Mouse (Mus musculus): Measurements from ENCODE around the gene Lekr1. TPM values are rescaled to one million over a fixed set of nuclear protein-coding genes. Genes with fewer than 3 reads are reported as not detected.

The Lekr1 gene
- polyA plus RNA-seq, 1 experiment = 4.9 TPM

DNA sequence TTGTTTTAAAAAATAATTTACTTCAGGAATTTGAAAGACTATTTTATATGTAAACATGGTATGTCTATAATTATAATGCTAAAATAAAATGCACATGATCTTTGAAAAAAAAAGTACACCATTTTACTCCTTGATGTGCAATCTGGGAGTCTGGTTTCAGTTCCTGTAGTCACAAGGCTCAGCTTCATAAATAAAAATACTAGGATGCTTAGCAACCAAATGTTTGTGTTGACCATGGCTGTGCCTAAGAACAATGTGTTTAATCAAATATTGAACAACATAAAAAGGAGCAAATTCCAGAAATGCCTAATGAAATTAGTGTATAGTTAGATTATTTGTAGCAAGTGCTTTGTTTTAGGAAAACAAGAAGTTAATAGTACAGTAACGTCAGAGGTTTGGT lies 107.9 kb downstream of the Lekr1 start:
- no peak for TF ChIP-seq POLR2A (IDR thresholded peaks at IDR 0.05; ENCODE audit: borderline replicate concordance, extremely low read depth, insufficient read depth, insufficient read length, poor library complexity, severe bottlenecking)
- TF ChIP-seq CTCF (IDR thresholded peaks at IDR 0.05; ENCODE audit: borderline replicate concordance, extremely low read depth, insufficient read depth, insufficient read length) = no peak
- no peak for DNase-seq (ENCODE audit: low read depth)

- TF ChIP-seq POLR2A (IDR thresholded peaks at IDR 0.05; ENCODE audit: borderline replicate concordance, extremely low read depth, insufficient read depth, insufficient read length, poor library complexity, severe bottlenecking) (no peak), CTCF (IDR thresholded peaks at IDR 0.05; ENCODE audit: borderline replicate concordance, extremely low read depth, insufficient read depth, insufficient read length) (no peak)
- no peak for DNase-seq (ENCODE audit: low read depth)
Measured at GRCm38 (mm10) chr3:65775096-65775495, 109.1 kb downstream of the Lekr1 start.

DNA sequence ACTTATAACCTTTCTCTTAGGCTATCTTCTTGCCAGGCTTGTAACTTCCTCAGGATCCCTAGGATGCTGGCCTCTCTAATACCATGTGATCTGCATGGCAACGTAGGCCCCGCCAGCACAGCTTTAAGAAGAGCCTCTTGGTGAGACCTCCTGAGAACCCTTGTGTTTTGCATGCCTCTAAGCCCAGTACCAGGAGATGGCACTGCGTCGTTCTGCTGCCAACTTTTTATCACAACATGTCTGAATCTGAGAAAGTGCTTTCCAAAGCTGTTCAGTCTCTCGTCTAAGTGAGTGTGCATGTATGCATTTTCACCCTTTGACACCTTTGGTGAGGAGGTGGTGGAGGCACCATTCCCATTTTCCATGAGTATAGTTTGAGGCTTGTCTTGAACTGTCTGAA lies 116.2 kb downstream of the Lekr1 start:
- TF ChIP-seq CTCF (IDR thresholded peaks at IDR 0.05; ENCODE audit: borderline replicate concordance, extremely low read depth, insufficient read depth, insufficient read length) (no peak), POLR2A (IDR thresholded peaks at IDR 0.05; ENCODE audit: borderline replicate concordance, extremely low read depth, insufficient read depth, insufficient read length, poor library complexity, severe bottlenecking) (no peak)
- DNase-seq (ENCODE audit: low read depth) = no peak

- no peak for DNase-seq (ENCODE audit: low read depth)
- TF ChIP-seq CTCF (IDR thresholded peaks at IDR 0.05; ENCODE audit: borderline replicate concordance, extremely low read depth, insufficient read depth, insufficient read length) = no peak
- TF ChIP-seq POLR2A (IDR thresholded peaks at IDR 0.05; ENCODE audit: borderline replicate concordance, extremely low read depth, insufficient read depth, insufficient read length, poor library complexity, severe bottlenecking) = no peak
Measured at GRCm38 (mm10) chr3:65790076-65790685, 124.2 kb downstream of the Lekr1 start.

DNA sequence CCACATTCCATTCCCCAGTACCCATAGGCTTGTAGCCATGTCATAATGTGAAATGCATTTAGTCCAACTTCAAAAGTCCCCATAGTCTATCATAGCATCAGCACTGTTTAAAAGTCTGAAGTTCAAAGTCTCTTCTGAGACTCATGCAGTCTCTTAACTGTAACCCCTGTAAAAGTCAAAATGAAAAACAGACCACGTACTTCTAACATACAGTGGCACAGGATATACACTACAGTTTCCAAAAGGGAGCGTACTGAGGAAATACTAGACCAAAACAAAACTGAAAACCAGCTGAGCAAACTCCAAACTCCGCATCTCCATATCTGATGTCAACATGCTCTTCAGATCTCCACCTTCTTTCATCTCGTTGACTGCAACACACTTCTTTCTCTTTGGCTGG lies 127.5 kb downstream of the Lekr1 start:
- no peak for TF ChIP-seq POLR2A (IDR thresholded peaks at IDR 0.05; ENCODE audit: borderline replicate concordance, extremely low read depth, insufficient read depth, insufficient read length, poor library complexity, severe bottlenecking)
- TF ChIP-seq CTCF (IDR thresholded peaks at IDR 0.05; ENCODE audit: borderline replicate concordance, extremely low read depth, insufficient read depth, insufficient read length) = no peak
- no peak for DNase-seq (ENCODE audit: low read depth)

DNA sequence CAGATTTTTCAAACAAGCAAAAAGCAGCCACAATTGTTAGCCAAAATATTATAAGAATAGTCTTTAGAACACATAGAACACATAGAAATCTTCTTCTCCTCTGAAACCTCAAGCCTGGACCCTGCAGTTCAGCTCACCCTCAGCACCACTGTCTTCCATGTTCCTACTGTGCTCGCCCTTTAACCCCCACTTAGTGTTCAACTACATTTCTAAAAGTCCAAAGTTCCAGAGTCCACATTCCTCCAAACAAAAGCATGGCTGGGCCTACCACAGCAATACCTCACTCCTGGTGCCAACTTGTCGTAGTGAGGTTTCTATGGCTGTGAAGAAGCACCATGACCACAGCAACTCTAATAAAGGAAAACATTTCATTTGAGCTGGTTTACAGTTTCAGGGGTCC lies 128.7 kb downstream of the Lekr1 start:
- DNase-seq (ENCODE audit: low read depth) = no peak
- no peak for TF ChIP-seq CTCF (IDR thresholded peaks at IDR 0.05; ENCODE audit: borderline replicate concordance, extremely low read depth, insufficient read depth, insufficient read length)
- TF ChIP-seq POLR2A (IDR thresholded peaks at IDR 0.05; ENCODE audit: borderline replicate concordance, extremely low read depth, insufficient read depth, insufficient read length, poor library complexity, severe bottlenecking) = no peak

- no peak for TF ChIP-seq CTCF (IDR thresholded peaks at IDR 0.05; ENCODE audit: borderline replicate concordance, extremely low read depth, insufficient read depth, insufficient read length)
- no peak for TF ChIP-seq POLR2A (IDR thresholded peaks at IDR 0.05; ENCODE audit: borderline replicate concordance, extremely low read depth, insufficient read depth, insufficient read length, poor library complexity, severe bottlenecking)
- DNase-seq (ENCODE audit: low read depth) = peak; percentile 74
Measured at GRCm38 (mm10) chr3:65797345-65798137, 131.5 kb downstream of the Lekr1 start.

- DNase-seq (ENCODE audit: low read depth) = no peak
- TF ChIP-seq POLR2A (IDR thresholded peaks at IDR 0.05; ENCODE audit: borderline replicate concordance, extremely low read depth, insufficient read depth, insufficient read length, poor library complexity, severe bottlenecking) (no peak), CTCF (IDR thresholded peaks at IDR 0.05; ENCODE audit: borderline replicate concordance, extremely low read depth, insufficient read depth, insufficient read length) (no peak)
Measured at GRCm38 (mm10) chr3:65800962-65801361, 134.9 kb downstream of the Lekr1 start.

- DNase-seq (ENCODE audit: low read depth) = no peak
- no peak for TF ChIP-seq POLR2A (IDR thresholded peaks at IDR 0.05; ENCODE audit: borderline replicate concordance, extremely low read depth, insufficient read depth, insufficient read length, poor library complexity, severe bottlenecking)
- TF ChIP-seq CTCF (IDR thresholded peaks at IDR 0.05; ENCODE audit: borderline replicate concordance, extremely low read depth, insufficient read depth, insufficient read length) = no peak
Measured at GRCm38 (mm10) chr3:65802185-65802584, 136.2 kb downstream of the Lekr1 start.

- TF ChIP-seq POLR2A (IDR thresholded peaks at IDR 0.05; ENCODE audit: borderline replicate concordance, extremely low read depth, insufficient read depth, insufficient read length, poor library complexity, severe bottlenecking) (no peak), CTCF (IDR thresholded peaks at IDR 0.05; ENCODE audit: borderline replicate concordance, extremely low read depth, insufficient read depth, insufficient read length) (no peak)
- DNase-seq (ENCODE audit: low read depth) = no peak
Measured at GRCm38 (mm10) chr3:65802868-65803267, 136.8 kb downstream of the Lekr1 start.

GRCm38 (mm10) chr3:65814881-65815280 lies 148.9 kb downstream of the Lekr1 start:
- no peak for DNase-seq (ENCODE audit: low read depth)
- TF ChIP-seq POLR2A (IDR thresholded peaks at IDR 0.05; ENCODE audit: borderline replicate concordance, extremely low read depth, insufficient read depth, insufficient read length, poor library complexity, severe bottlenecking) (no peak), CTCF (IDR thresholded peaks at IDR 0.05; ENCODE audit: borderline replicate concordance, extremely low read depth, insufficient read depth, insufficient read length) (no peak)

DNA sequence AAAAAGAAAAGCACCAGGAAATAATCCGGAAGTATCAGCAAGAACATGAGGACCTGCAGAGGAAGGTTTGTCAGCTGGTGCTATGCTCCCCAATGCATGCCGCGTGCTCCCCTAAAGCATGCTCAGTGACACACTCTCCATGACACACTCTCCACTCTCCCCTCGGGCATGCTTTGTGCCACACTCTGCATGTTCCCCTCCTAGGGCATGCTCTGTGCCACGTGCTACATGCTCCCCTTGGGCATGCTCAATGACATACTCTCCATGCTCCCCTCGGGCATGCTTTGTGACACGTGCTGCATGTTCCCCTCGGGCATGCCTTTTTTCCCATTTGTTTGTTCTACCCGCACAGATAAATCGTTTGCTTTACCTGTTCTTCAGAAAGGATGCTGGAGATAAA lies 150.0 kb downstream of the Lekr1 start:
- DNase-seq (ENCODE audit: low read depth) = no peak
- TF ChIP-seq POLR2A (IDR thresholded peaks at IDR 0.05; ENCODE audit: borderline replicate concordance, extremely low read depth, insufficient read depth, insufficient read length, poor library complexity, severe bottlenecking) (no peak), CTCF (IDR thresholded peaks at IDR 0.05; ENCODE audit: borderline replicate concordance, extremely low read depth, insufficient read depth, insufficient read length) (no peak)
